Mouse (Mus musculus) cerebellum, adult 9-10 months (tissue): ENCODE measurements at regions not wholly inside any gene's neighbourhood (a gene's known extent, or its start where the extent isn't known, plus 50 kb on each side); places are given as distances from the start of the nearest gene placed in this dataset.
A peak's percentile ranks its signal among the peaks of the same experiment; 100 is the strongest.

ENCODE experiments used
- DNase-seq: peaks from one replicate; pipeline ENCODE4 v3.0.0; 2022

GRCm38 (mm10) chr1:34930571-34930970 is 80.8 kb downstream of the Plekhb2 start:
- no peak for DNase-seq

- DNase-seq = no peak
These were observed 93.4 kb downstream of the Plekhb2 start for GRCm38 (mm10) chr1:34943196-34943595.

GRCm38 (mm10) chr1:34961633-34962507 is 112.1 kb downstream of the Plekhb2 start:
- DNase-seq = no peak

- DNase-seq = no peak
These were observed 112.7 kb downstream of the Plekhb2 start for GRCm38 (mm10) chr1:34962508-34962885.

GRCm38 (mm10) chr1:34974801-34975200 is 125.0 kb downstream of the Plekhb2 start:
- DNase-seq = no peak

GRCm38 (mm10) chr1:34978156-34978555 is 128.4 kb downstream of the Plekhb2 start:
- DNase-seq = no peak

- DNase-seq = no peak
These were observed 129.6 kb downstream of the Plekhb2 start for GRCm38 (mm10) chr1:34979350-34979749.

GRCm38 (mm10) chr1:34981934-34982333 is 132.2 kb downstream of the Plekhb2 start:
- no peak for DNase-seq

- peak; percentile 34 for DNase-seq
These were observed 133.2 kb downstream of the Plekhb2 start for GRCm38 (mm10) chr1:34982966-34983365.

- DNase-seq = no peak
These were observed 137.1 kb downstream of the Plekhb2 start for GRCm38 (mm10) chr1:34986861-34987260.

- no peak for DNase-seq
These were observed 138.0 kb downstream of the Plekhb2 start for GRCm38 (mm10) chr1:34987650-34988221.

- DNase-seq = peak; percentile 3
These were observed 138.4 kb downstream of the Plekhb2 start for GRCm38 (mm10) chr1:34988225-34988624.

GRCm38 (mm10) chr1:35000801-35001200 is 151.0 kb downstream of the Plekhb2 start:
- no peak for DNase-seq

GRCm38 (mm10) chr1:35017471-35017870 is 167.7 kb downstream of the Plekhb2 start:
- DNase-seq = no peak

- no peak for DNase-seq
These were observed 182.8 kb downstream of the Plekhb2 start for GRCm38 (mm10) chr1:35032619-35033018.

- peak; percentile 21 for DNase-seq
These were observed 223.0 kb downstream of the Plekhb2 start for GRCm38 (mm10) chr1:35072811-35073210.

- DNase-seq = no peak
These were observed 245.1 kb downstream of the Plekhb2 start for GRCm38 (mm10) chr1:35094873-35095272.

GRCm38 (mm10) chr1:35095785-35096184 is 246.0 kb downstream of the Plekhb2 start:
- DNase-seq = no peak

- no peak for DNase-seq
These were observed 256.9 kb downstream of the Plekhb2 start for GRCm38 (mm10) chr1:35106665-35107064.

- DNase-seq = no peak
These were observed 260.0 kb downstream of the Plekhb2 start for GRCm38 (mm10) chr1:35109801-35110200.

GRCm38 (mm10) chr1:35115521-35115920 is 265.7 kb downstream of the Plekhb2 start:
- no peak for DNase-seq

- DNase-seq = no peak
These were observed 288.1 kb downstream of the Plekhb2 start for GRCm38 (mm10) chr1:35137907-35138306.

GRCm38 (mm10) chr1:35149036-35149435 is 299.3 kb downstream of the Plekhb2 start:
- no peak for DNase-seq

- DNase-seq = no peak
These were observed 312.7 kb downstream of the Plekhb2 start for GRCm38 (mm10) chr1:35162506-35162905.
